Mouse (Mus musculus) heart, adult 9 months (tissue): ENCODE results near the gene Fgb.

Experiments used
- DNase-seq, 2 experiments: peaks; one replicate each; pipeline ENCODE4 v3.0.0; 2022; ENCODE audit warnings: low spot score in 2 of 2

Fgb gene

DNA sequence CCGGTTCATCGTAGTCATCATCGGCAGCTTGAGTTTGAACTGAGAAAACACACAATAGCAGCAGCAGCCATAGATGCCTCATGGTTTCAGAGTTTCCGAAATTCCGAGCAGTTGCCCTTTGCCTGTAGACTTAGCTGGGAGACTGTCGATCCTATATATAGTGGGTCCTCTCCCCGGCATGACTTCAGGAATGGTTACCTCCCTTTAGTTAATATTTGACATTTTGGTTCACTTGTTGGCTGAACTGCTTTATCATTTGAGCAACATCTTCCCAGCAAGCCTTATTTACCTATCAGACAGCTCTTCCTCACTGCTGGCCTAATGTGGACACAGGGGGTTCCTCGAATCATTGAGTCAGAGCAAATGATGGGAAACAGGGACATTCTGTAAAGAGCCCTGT lies at the start of gene Fgb:
Gene Fgb (minus strand): TSS at position 184 of the 400 bp plus-strand sequence.
- no peak for DNase-seq

DNA sequence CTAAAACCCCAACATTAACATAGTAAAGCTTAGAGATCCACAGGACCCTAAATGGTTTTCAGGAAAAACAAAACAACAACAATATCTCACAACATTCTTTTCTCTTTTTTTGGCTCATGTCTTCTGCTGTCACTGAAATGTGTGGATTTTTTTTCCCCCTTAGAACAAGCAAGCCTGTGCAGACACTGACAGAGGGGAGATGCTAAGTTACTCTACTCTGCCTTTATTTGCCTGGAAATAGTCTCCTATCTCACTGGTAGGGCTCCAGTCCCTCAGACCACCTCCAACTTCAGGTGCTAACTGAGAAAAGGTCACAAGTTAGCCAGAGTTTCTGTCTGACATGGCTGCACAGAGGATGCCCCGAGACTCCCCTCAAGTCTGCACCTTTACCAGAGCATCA lies 49.5 kb upstream of the Fgb start:
- no peak for DNase-seq

DNA sequence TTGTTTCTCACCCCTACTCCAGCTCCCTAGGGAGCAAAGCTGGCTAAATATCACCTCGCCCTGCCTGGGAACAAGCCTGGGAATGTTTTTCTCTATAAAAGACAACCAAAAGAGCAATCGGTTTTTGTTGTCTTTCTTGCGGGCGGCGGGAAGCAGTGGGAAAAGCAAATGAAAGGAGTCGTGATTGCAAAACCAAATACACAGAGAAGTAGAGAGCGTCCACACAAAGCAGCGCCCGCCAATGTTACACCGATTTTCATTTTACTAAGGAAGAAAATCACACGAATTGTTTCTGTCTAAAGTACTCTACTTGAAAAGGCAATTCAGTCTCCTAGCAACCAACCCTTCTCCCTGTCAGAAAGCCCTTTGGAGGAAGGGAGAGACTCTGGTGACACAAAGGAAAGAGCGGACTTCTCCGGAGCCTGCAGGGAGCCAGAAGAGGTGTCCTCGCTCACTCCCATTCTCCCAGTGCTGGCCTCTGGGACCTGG lies 48.9 kb upstream of the Fgb start:
- DNase-seq = no peak

DNA sequence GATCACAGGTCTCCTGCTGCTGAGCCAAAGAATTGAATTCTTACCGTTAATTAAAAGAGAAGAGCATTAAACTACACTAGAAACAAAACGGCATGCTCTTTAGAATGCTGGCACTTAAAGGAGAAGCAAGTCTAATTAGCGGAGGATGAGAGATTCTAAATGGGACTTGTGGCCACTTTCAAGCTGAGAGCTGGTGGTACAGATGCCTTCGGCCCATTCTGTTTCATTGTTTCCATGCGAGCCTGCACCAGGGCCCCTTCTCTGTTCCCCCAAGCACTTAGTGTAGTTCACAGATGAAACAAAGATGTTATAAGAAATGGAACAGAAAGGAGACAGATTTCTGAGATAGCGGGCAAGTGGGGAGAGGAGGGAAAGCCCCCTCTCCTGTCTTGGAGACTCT lies 47.9 kb upstream of the Fgb start:
- DNase-seq = no peak

DNA sequence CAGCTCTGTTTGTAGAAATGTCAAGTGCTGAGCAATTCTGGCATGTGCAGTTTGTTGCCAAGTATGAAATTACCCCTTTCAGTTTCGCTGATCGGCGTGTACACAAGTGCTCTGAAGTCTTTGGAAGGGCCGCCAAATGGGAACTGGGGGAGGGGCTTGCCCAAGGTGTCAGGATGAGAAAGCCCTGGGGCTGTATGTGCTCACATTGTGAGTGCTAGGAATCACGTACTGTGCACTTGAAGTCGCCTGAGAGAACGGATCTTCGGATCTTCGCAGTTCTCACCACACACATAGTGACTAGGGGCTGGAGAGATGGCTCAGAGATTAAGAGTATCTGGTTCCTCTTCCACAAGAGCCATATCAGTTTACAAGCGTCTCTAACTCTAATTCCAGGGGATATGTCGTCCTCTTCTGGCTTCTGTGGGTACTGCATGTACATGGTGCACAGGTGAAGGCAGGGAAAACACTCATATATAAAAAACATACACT lies 30.9 kb upstream of the Fgb start:
- peak; percentile 9 to 33 for DNase-seq

DNA sequence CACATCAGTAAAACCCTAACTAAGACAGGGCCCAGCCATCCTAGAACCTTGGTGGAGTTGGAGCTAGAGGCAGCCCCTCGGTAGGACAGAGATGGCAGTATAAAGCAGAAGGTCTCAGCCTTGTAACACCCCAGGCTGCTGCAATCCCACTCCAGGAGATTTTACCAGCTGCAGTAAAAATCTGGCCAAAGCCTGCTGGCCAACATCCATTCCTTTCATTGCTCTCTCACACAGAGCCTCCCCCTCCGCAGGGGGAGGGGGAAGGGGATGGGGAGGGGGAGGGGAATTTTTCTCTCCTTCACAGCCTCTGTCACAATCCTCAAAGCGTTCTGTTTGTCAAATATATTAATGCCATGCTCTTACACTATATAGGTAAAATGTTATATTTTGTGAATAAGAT lies 26.9 kb upstream of the Fgb start:
- DNase-seq = peak; percentile 40 to 49

DNA sequence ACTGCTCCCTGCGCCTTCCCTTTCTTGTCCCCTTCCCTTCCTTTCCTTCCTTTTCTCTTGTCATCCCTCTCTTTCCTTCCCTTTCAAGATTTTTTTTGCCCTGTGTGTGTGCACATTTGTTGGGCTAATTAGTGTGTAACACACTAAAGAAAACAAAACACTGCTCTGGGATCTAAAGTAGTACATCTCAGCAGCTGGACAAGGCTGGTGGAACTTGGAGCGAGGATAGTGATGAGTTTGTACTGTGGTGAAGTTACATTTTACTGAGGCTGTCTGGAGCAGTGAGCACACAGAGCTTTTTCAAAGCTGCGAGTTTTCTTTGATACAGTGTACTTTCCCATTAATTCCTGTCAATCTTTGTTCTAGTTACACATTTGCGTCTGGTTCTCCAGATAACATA lies 20.6 kb upstream of the Fgb start:
- DNase-seq = no peak

DNA sequence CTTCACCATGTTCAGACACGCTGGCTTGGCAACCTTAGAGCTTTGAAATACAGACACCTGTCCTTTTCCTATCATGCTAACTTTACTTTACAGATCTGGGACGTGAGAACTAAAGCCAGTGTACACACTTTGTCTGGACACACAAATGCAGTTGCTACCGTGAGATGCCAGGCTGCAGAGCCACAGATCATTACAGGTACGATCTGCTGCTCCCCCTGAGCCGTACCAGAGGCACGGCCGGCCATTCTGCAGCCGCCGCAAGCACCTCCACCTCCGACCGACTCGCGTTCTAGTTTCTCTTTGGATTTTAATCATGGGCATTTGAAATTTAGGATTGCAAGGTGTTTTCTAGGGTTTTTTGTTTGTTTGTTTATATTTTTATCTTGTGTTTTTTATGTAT lies 19.2 kb upstream of the Fgb start:
- no peak for DNase-seq

DNA sequence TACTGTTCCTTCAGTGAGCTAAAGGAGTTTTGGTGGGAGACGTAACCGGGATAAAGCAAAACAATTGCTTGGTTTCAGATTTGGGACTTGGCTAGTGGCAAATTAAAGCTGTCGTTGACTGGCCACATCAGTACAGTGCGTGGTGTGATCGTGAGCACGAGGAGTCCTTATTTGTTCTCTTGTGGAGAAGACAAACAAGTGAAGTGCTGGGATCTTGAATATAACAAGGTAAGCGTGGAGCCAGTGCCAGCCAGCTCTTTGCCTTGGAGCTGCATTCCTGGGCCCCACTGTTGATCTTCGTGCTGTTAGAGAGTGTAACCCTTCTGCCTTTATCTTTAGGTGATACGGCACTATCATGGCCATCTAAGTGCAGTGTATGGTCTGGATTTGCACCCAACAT lies 18.3 kb upstream of the Fgb start:
- no peak for DNase-seq

DNA sequence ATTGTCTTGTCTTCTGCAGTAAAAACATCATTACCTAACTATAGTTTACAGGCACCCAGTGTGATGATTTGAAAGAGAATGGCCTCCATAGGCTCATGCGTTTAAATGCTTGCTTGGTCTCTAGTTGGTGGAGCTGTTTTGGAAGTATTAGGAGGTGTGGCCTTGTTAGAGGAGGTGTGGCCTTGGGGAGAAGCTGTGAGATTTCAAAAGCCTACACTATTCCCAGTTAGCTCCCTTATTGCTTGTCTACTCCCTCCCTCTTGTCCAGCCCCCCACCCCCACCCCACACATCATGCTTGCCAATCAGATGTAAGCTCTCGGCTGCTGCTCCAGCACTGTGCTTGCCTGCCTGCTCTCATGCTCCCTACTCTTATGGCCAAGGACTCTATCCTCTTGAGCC lies 7.4 kb upstream of the Fgb start:
- no peak for DNase-seq

DNA sequence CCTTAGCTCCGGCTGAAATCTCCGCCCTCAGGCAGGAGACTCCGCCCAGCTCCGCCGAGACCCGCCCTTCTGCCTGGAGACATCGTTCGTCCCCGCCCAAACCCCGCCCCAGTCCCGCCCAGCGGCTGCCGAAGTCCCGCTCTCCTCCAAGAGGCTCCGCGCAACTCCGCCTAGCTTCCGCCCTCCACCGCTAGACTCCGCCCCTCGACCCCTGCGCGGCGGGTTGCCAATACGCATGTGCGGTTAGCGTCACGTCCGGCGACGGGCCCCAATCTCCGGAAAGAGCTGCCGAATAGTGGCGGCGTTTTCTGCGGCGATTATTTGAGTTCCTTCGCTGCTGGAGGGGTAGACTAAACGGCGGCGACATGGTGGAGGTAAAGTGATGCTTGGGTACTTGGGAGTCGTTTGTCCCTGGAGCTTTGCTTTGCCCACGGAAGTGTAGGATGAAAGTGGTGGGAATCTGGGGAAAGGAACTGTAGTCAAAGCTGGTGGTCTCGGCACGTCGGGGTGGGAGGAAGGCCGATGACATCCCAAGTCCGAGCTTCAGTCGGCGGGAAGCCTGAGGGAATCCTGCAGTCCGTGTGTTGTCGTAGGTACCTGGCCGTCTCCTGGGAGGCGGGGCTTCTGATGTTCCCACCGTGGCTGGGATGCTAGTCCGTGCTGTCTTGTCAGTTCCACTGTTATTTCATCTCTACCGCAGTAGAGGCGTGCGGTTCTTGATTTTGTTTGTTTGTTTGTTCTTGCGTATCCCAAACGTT lies 5.8 kb upstream of the Fgb start, which contains the start of gene Plrg1:
Gene Plrg1 (plus strand): TSS at position 242 of the 758 bp plus-strand sequence.
- DNase-seq = peak; percentile 95 to 97

DNA sequence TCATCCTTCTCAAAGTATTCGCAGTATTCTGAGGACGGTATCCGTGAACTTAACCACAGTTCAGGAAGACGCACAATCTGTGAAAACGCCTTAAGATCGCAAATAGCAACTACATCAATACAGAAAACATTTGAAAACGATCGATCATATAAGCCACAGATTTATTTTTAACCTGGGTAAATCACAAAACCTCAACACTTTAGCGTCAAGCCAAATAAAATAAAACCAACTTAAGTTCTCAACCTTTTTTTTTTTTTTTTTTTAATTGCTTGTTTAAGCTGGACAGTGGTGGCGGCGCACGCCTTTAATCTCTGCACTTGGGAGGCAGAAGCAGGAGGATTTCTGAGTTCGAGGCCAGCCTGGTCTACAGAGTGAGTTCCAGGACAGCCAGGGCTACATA lies 5.1 kb upstream of the Fgb start:
- DNase-seq = no peak

DNA sequence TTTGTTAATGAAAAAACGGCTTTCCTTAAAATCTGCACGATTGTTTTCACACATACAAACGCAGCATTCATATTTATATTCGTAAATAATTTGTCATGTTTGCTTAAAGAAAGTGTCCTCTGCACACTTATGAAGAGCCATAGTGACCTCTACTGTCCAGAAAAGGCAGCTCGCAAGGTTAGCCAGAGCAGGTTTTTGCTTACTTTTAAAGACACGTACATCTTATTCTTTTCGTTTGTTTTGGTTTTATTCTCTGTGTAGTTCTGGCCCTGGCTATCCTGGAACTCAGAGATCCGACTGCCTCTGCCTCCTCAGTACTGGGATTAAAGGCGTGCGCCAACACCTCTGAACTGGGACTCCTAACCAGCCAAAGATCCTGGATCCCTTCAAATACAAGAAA lies 4.1 kb upstream of the Fgb start:
- DNase-seq = peak in 1 of 2 experiments; percentile 21

DNA sequence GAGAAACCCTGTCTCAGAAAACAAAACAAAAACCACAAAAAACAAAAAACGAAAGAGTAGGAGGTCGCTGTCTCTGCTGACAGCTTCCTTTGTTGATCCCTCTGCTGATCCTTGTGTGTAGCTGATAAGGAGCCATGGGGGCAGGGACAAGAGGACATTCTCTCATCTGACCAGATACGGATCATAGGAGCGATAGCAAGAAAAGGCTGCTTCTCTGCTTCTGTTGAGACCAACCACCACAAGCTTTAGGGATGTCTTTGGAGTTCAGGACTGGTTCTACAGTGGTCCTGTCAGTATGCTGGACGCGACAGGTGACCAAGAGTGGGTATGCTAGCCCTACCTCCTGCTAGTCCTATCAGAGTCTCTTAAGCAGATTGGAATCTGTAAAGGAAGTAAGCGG lies 3.5 kb upstream of the Fgb start:
- DNase-seq = no peak

DNA sequence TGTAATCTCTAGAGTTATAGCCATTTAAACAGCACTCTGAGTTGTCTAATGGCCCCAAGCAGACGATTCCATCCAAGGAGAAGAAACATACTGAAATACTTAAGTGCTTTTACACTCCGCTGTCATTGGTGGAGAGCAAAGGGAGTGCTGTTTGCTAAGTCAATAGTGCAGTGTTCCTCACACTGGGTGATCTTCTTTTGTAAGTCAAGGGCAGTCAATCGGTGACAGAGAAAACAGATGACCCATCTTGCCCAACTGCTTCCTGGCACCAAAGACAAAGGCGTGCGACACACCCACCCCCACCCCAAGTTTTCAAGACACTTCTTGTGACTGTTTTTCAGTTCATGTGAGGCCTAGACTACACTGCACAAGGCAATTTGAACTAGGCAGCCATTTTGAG lies 2.4 kb upstream of the Fgb start:
- DNase-seq = no peak

DNA sequence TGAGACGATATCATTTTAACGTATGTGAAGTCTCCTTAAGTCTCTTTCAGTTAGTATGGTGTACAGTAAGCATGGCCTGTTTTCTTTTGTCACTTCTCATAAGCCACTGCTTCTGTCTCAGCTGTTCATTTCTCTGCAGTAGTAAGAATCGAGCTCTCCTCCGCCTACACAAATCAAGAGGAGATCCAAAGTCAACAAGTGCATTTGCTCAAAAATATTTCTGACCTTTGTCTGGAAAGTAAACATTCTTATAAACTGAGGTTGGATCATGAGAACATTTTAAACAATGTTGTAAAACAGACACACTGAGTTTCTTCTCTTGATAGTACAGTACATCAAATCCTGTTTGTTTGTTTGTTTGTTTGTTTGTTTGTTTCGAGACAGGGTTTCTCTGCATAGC lies 998 bp upstream of the Fgb start:
- DNase-seq = no peak

DNA sequence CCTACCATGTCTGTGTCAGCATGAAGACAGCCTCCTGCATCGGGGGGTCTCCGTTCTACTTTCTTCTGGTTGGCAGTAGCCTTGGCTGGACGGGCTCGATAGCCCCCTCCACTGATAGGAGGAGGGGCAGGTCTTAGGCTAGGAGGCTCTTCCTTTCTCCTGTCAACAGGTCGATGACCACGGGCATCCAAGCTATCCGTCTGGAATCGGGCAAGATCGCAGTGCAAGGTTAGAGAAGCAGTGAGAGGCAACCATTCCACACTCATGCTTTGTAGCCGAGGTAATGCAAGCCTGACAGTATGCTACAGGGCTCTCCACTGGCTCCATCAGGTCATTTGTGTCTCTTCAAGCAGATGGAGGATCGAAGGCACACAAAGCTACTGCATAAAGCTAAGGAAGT lies 3.0 kb downstream of the Fgb start:
- DNase-seq = no peak

DNA sequence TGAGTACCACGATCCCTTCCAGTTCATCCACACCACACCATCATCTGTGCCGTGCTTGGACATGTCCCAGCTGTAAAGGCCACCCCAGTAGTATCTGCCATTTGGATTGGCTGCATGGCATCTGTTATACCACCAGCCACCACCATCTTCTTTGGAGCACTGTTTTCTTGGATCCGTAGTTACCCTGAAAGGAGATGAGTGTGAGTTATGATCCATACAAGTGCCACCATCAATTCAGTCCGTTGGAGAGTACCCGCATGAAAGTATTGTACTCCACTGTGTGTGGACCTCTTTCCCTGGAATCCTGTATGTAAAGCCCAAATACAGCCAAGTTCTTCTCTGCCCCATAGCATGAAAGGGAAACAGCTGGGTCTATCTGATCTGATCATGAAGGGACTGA lies 7.2 kb downstream of the Fgb start:
- no peak for DNase-seq

DNA sequence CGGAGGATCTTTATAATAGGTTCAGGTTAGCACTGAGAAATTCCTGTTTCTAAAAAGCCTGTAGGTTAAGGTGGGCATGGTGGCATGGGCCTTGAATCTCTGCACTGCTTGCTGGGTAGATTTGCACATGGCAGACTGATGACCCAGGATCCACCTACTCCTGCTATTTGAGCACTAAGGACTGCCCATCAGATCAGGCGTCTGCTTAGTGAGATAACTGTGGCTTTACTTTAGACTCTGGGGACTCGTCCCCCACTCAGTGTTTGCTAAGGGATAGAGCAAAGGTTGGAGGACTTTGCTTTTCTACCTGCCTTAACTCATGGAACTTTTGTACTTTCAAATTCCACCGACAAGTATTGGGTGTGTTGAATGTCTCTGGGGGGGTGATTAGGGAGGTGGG lies 10.0 kb downstream of the Fgb start:
- no peak for DNase-seq

DNA sequence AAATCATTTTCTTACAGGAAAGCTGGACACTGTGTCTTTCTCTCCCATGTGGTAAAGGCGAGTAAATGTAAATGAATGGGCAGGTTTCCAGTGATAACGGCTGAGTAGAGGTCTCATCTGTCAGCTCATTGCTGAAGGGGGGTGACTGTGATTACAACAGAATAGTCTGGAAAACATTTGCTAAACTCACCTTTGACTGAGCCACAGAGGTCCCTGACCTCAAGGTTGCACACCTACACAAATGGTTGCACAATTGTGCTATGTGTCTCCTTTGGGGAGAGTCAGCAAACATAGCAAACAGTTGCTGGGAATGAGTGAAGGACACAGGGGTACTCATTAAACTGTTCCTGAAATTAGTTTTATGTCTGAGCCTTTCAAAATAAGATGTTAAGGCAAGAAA lies 10.8 kb downstream of the Fgb start:
- no peak for DNase-seq

DNA sequence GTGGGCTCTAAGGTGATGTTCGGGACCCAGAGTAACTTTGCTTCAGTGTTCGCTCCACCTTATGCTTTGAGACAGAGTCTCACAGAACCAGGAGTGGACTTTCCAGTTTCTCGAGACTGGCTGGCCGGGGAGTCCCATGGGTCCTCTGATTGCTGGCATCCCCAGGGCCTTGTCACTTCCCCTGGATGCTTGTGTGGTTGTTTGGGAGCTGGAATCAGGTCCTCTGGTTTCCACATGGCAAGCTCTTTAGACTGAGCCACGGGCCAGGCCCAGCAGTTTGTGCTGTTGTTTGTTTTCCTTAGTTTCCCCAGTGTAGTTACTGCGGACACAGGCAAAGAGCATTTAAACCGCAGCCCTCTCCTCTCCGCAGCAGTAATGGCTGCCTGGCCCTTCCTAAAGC lies 15.9 kb downstream of the Fgb start:
- no peak for DNase-seq

DNA sequence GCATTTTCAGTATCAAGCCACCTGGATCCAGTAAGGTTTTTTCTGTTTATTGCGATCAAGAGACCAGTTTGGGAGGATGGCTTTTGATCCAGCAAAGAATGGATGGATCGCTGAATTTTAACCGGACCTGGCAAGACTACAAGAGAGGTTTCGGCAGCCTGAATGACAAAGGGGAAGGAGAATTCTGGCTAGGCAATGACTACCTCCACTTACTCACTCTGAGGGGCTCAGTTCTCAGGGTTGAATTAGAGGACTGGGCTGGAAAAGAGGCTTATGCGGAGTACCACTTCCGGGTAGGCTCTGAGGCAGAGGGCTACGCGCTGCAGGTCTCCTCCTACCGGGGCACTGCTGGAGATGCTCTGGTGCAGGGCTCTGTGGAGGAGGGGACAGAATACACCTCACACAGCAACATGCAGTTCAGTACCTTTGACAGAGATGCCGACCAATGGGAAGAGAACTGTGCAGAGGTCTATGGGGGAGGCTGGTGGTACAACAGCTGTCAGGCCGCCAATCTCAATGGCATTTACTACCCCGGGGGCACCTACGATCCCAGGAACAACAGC lies 16.8 kb downstream of the Fgb start:
- no peak for DNase-seq

DNA sequence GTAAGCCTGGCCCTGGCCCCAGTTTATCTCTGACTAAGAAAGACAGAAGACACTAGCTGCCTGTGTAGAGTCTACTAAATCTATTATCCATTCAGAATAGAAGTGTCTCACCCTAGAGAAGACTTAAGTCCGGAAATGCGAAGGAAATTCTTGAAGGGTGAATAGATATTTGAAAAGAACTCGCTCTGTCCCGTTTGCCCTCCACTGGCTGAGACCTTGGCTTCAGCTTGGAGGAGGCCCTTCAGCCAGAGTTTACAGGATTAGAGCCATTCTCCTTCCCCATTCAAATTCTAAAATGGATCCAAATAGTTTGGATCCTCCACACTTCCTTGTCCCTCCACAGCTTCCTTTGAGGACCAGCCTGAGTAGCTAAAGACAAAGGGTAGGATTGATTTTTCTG lies 19.3 kb downstream of the Fgb start:
- no peak for DNase-seq
